Mouse (Mus musculus) midbrain, embryonic 15.5 days (tissue): ENCODE measurements around the gene Icam4. TPM values are rescaled to one million over a fixed set of nuclear protein-coding genes. Genes with fewer than 3 reads are reported as not detected.

Experiments
- microRNA counts: library from miRNA; unstranded; fragments of <30 nt; microRNA quantifications from one replicate; lab custom pipeline; 2016
- microRNA-seq: library from miRNA; unstranded; fragments of <30 nt; microRNA quantifications from one replicate; pipeline ENCODE4, GENCODE M21; 2016
- polyA plus RNA-seq: library from polyadenylated mRNA; unstranded; fragments of >200 nt; fragmentation: Nextera tagmentation; extraction: Ambion mirVana; gene quantifications from 2 replicates; pipeline ENCODE4 v1.2.1, GENCODE M21; 2015

The Icam4 gene
- polyA plus RNA-seq, 1 experiment from 2014 or later = 0.27 TPM

MicroRNAs within 50 kb of the gene (microRNA counts, 519-probe panel; counts per million panel counts)
- microRNA mmu-miR-1900 (lab: Ali Mortazavi, UCI) = 2,996 counts per million, percentile 67 among the panel's probes with 10 or more counts

Small RNAs within 50 kb of the gene (microRNA-seq; reads per million reads assigned to microRNA genes)
- gene Mir1900 (not detected), gene Mir7082 (1.7 reads per million)

Other genes with a start within 250 kb of the Icam4 start
- 0.85 and 0.98 TPM in 2 replicates for gene Col5a3, start 214.3 kb upstream of the Icam4 start, polyA plus RNA-seq
- gene Rdh8, start 210.9 kb upstream of the Icam4 start, polyA plus RNA-seq = not detected in 2 replicates
- gene A230050P20Rik, start 160.7 kb upstream of the Icam4 start, polyA plus RNA-seq = 6.8 and 7.3 TPM in 2 replicates
- 15.3 and 16.8 TPM in 2 replicates for gene Angptl6, start 149.6 kb upstream of the Icam4 start, polyA plus RNA-seq
- 49.1 and 50.5 TPM in 2 replicates for gene Ppan, start 141.2 kb upstream of the Icam4 start, polyA plus RNA-seq
- gene Eif3g, start 130.8 kb upstream of the Icam4 start, polyA plus RNA-seq = 245 and 249 TPM in 2 replicates
- 73.4 and 78.1 TPM in 2 replicates for gene Dnmt1, start 69.5 kb upstream of the Icam4 start, polyA plus RNA-seq
- 11.3 and 11.7 TPM in 2 replicates for gene S1pr2, start 52.6 kb upstream of the Icam4 start, polyA plus RNA-seq
- gene Mrpl4, start 26.6 kb upstream of the Icam4 start, polyA plus RNA-seq = 93.4 and 110 TPM in 2 replicates
- 3.3 and 3.9 TPM in 2 replicates for gene Icam1, start 13.4 kb upstream of the Icam4 start, polyA plus RNA-seq
- 1.8 TPM in 2 replicates for gene Icam5, start 2.7 kb downstream of the Icam4 start, polyA plus RNA-seq
- gene Zglp1, start 37.7 kb downstream of the Icam4 start, polyA plus RNA-seq = 0.86 and 3.1 TPM in 2 replicates
- gene Gm49373, start 43.7 kb downstream of the Icam4 start, polyA plus RNA-seq = 1.9 and 2.4 TPM in 2 replicates
- 70.1 and 70.5 TPM in 2 replicates for gene Fdx1l, start 44.2 kb downstream of the Icam4 start, polyA plus RNA-seq
- 2.2 and 2.3 TPM in 2 replicates for gene Gm38431, start 62.6 kb downstream of the Icam4 start, polyA plus RNA-seq
- gene Raver1, start 62.6 kb downstream of the Icam4 start, polyA plus RNA-seq = 35.0 and 36.1 TPM in 2 replicates
- gene Tyk2, start 101.9 kb downstream of the Icam4 start, polyA plus RNA-seq = 12.5 TPM in 2 replicates
- gene Cdc37, start 120.6 kb downstream of the Icam4 start, polyA plus RNA-seq = 215 and 226 TPM in 2 replicates
- gene Pde4a, start 136.3 kb downstream of the Icam4 start, polyA plus RNA-seq = 42.7 and 44.5 TPM in 2 replicates
- gene Keap1, start 210.0 kb downstream of the Icam4 start, polyA plus RNA-seq = 75.4 and 78.7 TPM in 2 replicates
- gene S1pr5, start 219.1 kb downstream of the Icam4 start, polyA plus RNA-seq = 2.8 and 4.2 TPM in 2 replicates
- gene Atg4d, start 235.9 kb downstream of the Icam4 start, polyA plus RNA-seq = 54.7 and 55.7 TPM in 2 replicates